Mouse (Mus musculus): ENCODE results near the gene Scamp1. TPM values are rescaled to one million over a fixed set of nuclear protein-coding genes. Genes with fewer than 3 reads are reported as not detected.

Gene Scamp1
- polyA plus RNA-seq, 1 experiment = 229 TPM

DNA sequence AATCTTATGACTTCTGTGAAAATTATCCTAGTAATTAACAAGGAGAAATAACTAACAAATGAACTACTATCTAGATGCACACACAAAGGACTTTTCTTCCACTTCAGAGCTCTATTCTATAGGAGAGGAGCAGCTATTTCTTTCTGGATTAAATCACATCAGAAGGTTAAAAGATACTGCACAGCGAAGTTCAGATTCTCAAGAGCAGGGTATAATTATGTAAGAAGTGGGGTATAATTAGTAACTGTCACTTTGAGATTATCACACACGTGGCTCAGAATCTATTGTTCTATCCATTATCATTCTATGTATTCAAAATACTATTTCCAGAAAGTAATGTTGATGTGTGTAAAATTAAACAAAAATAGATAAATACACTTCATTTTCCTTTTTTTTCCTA is 22.6 kb upstream of the Scamp1 start:
- Histone ChIP-seq H3K27ac (ENCODE audit: control insufficient read depth, insufficient read depth, low read depth, low read length) (no peak overlapping the region), H3K4me1 (ENCODE audit: control insufficient read depth, insufficient read depth, low read length) (no peaks in the 10 kb centered on the region), H3K4me3 (ENCODE audit: control insufficient read depth, low read depth, low read length) (no peak overlapping the region), H3K36me3 (ENCODE audit: control insufficient read depth, insufficient read depth, low read length) (no peaks in the 10 kb centered on the region), H3K27me3 (ENCODE audit: control insufficient read depth, insufficient read depth, low read length) (no peaks in the 10 kb centered on the region)
- no peak for TF ChIP-seq CTCF (IDR thresholded peaks at IDR 0.05; ENCODE audit: control insufficient read depth, insufficient read depth, insufficient replicate concordance, low read depth, low read length)
- TF ChIP-seq POLR2A (IDR thresholded peaks at IDR 0.05; ENCODE audit: control insufficient read depth, low read depth, low read length) = no peak

DNA sequence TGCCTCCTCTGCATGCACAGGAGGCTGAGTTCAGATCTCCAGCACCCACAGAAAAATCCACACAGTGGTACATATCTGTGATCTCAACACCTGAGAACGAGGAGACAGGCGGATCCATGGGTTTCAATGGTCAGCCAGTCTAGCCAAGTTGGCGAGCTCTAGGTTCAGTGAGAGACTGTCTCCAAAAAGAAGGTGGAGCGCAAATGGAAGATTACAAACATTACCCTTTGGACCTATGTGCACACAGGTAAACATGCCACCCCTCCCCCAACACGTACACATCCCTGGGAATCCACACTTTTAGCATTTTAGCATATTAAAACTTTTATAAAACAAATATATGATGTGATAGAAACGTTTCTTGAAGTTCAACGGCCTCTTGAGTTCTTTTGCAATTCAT is 21.9 kb upstream of the Scamp1 start:
- H3K27ac ChIP-seq (ENCODE audit: control insufficient read depth, insufficient read depth, low read depth, low read length) = no peak overlapping the region
- no peaks in the 10 kb centered on the region for H3K4me1 ChIP-seq (ENCODE audit: control insufficient read depth, insufficient read depth, low read length)
- no peak overlapping the region for H3K4me3 ChIP-seq (ENCODE audit: control insufficient read depth, low read depth, low read length)
- no peaks in the 10 kb centered on the region for H3K36me3 ChIP-seq (ENCODE audit: control insufficient read depth, insufficient read depth, low read length)
- H3K27me3 ChIP-seq (ENCODE audit: control insufficient read depth, insufficient read depth, low read length) = no peaks in the 10 kb centered on the region
- TF ChIP-seq POLR2A (IDR thresholded peaks at IDR 0.05; ENCODE audit: control insufficient read depth, low read depth, low read length) = no peak
- no peak for TF ChIP-seq CTCF (IDR thresholded peaks at IDR 0.05; ENCODE audit: control insufficient read depth, insufficient read depth, insufficient replicate concordance, low read depth, low read length)

GRCm38 (mm10) chr13:94306968-94307289 is 21.3 kb upstream of the Scamp1 start:
- H3K27ac ChIP-seq (ENCODE audit: control insufficient read depth, insufficient read depth, low read depth, low read length) = no peak overlapping the region
- H3K27me3 ChIP-seq (ENCODE audit: control insufficient read depth, insufficient read depth, low read length) = no peaks in the 10 kb centered on the region
- H3K4me3 ChIP-seq (ENCODE audit: control insufficient read depth, low read depth, low read length) = no peak overlapping the region
- TF ChIP-seq CTCF (IDR thresholded peaks at IDR 0.05; ENCODE audit: control insufficient read depth, insufficient read depth, insufficient replicate concordance, low read depth, low read length) (no peak), POLR2A (IDR thresholded peaks at IDR 0.05; ENCODE audit: control insufficient read depth, low read depth, low read length) (no peak)
- H3K36me3 ChIP-seq (ENCODE audit: control insufficient read depth, insufficient read depth, low read length) = no peaks in the 10 kb centered on the region
- no peaks in the 10 kb centered on the region for H3K4me1 ChIP-seq (ENCODE audit: control insufficient read depth, insufficient read depth, low read length)

- H3K27me3 ChIP-seq (ENCODE audit: control insufficient read depth, insufficient read depth, low read length) = no peaks in the 10 kb centered on the region
- TF ChIP-seq POLR2A (IDR thresholded peaks at IDR 0.05; ENCODE audit: control insufficient read depth, low read depth, low read length) = no peak
- TF ChIP-seq CTCF (IDR thresholded peaks at IDR 0.05; ENCODE audit: control insufficient read depth, insufficient read depth, insufficient replicate concordance, low read depth, low read length) = no peak
- no peak overlapping the region for H3K27ac ChIP-seq (ENCODE audit: control insufficient read depth, insufficient read depth, low read depth, low read length)
- H3K4me3 ChIP-seq (ENCODE audit: control insufficient read depth, low read depth, low read length) = no peak overlapping the region
- no peaks in the 10 kb centered on the region for H3K4me1 ChIP-seq (ENCODE audit: control insufficient read depth, insufficient read depth, low read length)
- no peaks in the 10 kb centered on the region for H3K36me3 ChIP-seq (ENCODE audit: control insufficient read depth, insufficient read depth, low read length)
Measured at GRCm38 (mm10) chr13:94306277-94306967, 20.8 kb upstream of the Scamp1 start.

DNA sequence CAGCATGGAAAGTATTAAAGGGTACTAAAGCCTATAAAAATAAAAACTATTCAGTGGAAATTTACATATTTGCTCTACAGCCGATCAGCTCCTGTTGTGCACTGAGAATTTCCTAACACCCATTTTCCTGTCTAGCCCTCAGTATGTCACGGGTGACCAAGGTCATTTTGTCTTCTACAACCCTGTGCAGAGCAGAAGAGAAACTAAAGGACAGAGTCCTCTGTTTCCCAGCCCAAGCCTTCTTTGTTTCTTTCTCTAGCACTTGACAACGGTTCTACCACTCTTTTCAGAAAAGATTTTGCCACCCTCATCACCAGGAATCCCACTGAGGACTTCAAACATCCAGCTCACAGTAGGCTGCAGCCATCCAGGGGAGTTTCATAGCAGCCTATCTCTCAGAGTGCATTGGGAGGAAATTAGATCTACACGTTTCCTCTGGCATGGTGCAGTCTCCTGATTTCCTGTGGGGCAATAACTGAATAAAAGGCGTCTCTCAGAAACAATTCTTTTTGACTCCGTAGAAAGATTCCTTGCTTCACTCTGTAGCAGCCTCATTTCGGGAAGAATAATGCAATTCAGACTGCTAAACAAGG is 15.4 kb upstream of the Scamp1 start:
- H3K4me3 ChIP-seq (ENCODE audit: control insufficient read depth, low read depth, low read length) = no peak overlapping the region
- H3K27me3 ChIP-seq (ENCODE audit: control insufficient read depth, insufficient read depth, low read length) = no peaks in the 10 kb centered on the region
- no peak overlapping the region for H3K27ac ChIP-seq (ENCODE audit: control insufficient read depth, insufficient read depth, low read depth, low read length)
- TF ChIP-seq CTCF (IDR thresholded peaks at IDR 0.05; ENCODE audit: control insufficient read depth, insufficient read depth, insufficient replicate concordance, low read depth, low read length) (no peak), POLR2A (IDR thresholded peaks at IDR 0.05; ENCODE audit: control insufficient read depth, low read depth, low read length) (no peak)
- no peaks in the 10 kb centered on the region for H3K36me3 ChIP-seq (ENCODE audit: control insufficient read depth, insufficient read depth, low read length)
- peaks cover 2% of the 10 kb centered on the region; the same call in 1 of the 2 replicates for H3K4me1 ChIP-seq (ENCODE audit: control insufficient read depth, insufficient read depth, low read length)

- Histone ChIP-seq H3K27me3 (ENCODE audit: control insufficient read depth, insufficient read depth, low read length) (no peaks in the 10 kb centered on the region), H3K36me3 (ENCODE audit: control insufficient read depth, insufficient read depth, low read length) (no peaks in the 10 kb centered on the region), H3K27ac (ENCODE audit: control insufficient read depth, insufficient read depth, low read depth, low read length) (no peak overlapping the region), H3K4me1 (ENCODE audit: control insufficient read depth, insufficient read depth, low read length) (peaks cover 2% of the 10 kb centered on the region; the same call in 1 of the 2 replicates), H3K4me3 (ENCODE audit: control insufficient read depth, low read depth, low read length) (no peak overlapping the region)
- no peak for TF ChIP-seq CTCF (IDR thresholded peaks at IDR 0.05; ENCODE audit: control insufficient read depth, insufficient read depth, insufficient replicate concordance, low read depth, low read length)
- TF ChIP-seq POLR2A (IDR thresholded peaks at IDR 0.05; ENCODE audit: control insufficient read depth, low read depth, low read length) = no peak
Measured at GRCm38 (mm10) chr13:94300232-94300631, 14.6 kb upstream of the Scamp1 start.

GRCm38 (mm10) chr13:94298401-94298800 is 12.7 kb upstream of the Scamp1 start:
- Histone ChIP-seq H3K27ac (ENCODE audit: control insufficient read depth, insufficient read depth, low read depth, low read length) (no peak overlapping the region), H3K36me3 (ENCODE audit: control insufficient read depth, insufficient read depth, low read length) (no peaks in the 10 kb centered on the region), H3K4me1 (ENCODE audit: control insufficient read depth, insufficient read depth, low read length) (peaks cover 2% of the 10 kb centered on the region; the same call in 1 of the 2 replicates), H3K4me3 (ENCODE audit: control insufficient read depth, low read depth, low read length) (no peak overlapping the region), H3K27me3 (ENCODE audit: control insufficient read depth, insufficient read depth, low read length) (no peaks in the 10 kb centered on the region)
- TF ChIP-seq POLR2A (IDR thresholded peaks at IDR 0.05; ENCODE audit: control insufficient read depth, low read depth, low read length) (no peak), CTCF (IDR thresholded peaks at IDR 0.05; ENCODE audit: control insufficient read depth, insufficient read depth, insufficient replicate concordance, low read depth, low read length) (no peak)
